Mouse (Mus musculus): ENCODE measurements around the gene Dscaml1. TPM values are rescaled to one million over a fixed set of nuclear protein-coding genes. Genes with fewer than 3 reads are reported as not detected.

The Dscaml1 gene
- polyA plus RNA-seq, 1 experiment from 2014 or later: 0.06 TPM

DNA sequence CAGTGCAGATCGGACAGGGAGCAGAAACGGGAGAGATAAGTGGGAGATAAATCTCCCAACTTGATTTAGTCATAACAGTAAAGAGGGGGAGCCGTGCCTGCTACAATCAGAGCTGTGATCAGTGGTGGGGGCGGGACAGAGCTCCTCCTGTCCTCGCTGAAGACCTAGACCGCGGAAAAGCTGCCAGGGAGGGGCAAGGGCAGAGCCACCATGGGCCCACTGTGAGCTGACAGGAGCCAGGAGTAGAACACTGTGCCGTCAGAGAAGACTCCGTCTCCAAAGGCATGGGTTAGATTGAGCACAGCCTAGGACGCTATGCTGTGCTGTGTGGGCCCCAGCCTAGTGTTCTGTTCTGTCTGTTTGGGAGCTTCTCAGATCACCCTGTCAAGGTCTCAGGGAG is 72.8 kb downstream of the Dscaml1 start:
- Histone ChIP-seq H3K4me2 (replicated peaks; ENCODE audit: low read depth, low read length) (no peak overlapping the region), H3K27me3 (ENCODE audit: control insufficient read depth, insufficient read depth, low read length) (no peaks in the 10 kb centered on the region), H3K9ac (replicated peaks; ENCODE audit: low read depth, low read length) (no peak overlapping the region), H3K36me3 (ENCODE audit: control insufficient read depth, insufficient read depth, low read length) (no peaks in the 10 kb centered on the region), H3K4me3 (ENCODE audit: low read depth, low read length) (no peak overlapping the region), H3K27ac (ENCODE audit: low read length) (peak overlapping the region; percentile 69), H3K9me3 (ENCODE audit: control insufficient read depth, low read depth, low read length) (no peaks in the 10 kb centered on the region), H3K4me1 (ENCODE audit: control insufficient read depth, insufficient read depth, low read length) (peaks cover 8% of the 10 kb centered on the region; the same call in 1 of the 2 replicates)
- no peak for ATAC-seq (ENCODE audit: insufficient number of reproducible peaks, insufficient read depth, low FRiP score, low read depth)
- WGBS: 19% methylated on average over 10 of the region's 10 CpGs

DNA sequence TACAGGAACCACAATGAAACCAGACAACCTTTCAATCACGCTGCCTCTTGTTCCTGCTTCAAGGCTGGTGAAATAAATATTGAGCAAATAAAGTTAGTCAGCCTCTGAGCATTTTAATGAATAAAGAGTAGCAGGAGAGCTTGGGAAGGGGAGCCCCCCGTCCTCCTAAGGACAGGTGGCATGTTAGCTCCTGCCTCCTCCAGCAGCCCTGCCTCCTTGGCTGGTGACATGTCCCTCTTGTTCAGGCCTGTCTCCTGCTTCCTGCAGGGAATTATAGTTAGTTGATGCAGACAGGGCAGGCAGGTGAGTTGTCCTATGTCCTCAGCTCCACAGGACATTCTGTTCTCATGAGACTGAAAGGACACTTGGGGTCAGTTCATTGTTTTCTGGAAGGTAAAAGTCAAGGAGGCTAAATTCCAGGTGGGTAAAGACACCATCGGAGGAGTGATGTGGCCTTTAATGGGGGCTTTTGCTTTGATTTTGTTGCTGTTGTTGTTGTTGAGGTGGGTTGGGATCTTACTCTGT is 73.7 kb downstream of the Dscaml1 start:
- H3K9me3 ChIP-seq (ENCODE audit: control insufficient read depth, low read depth, low read length): no peaks in the 10 kb centered on the region
- no peak overlapping the region for H3K9ac ChIP-seq (replicated peaks; ENCODE audit: low read depth, low read length)
- H3K4me2 ChIP-seq (replicated peaks; ENCODE audit: low read depth, low read length): no peak overlapping the region
- WGBS: 70% methylated on average over 3 of the region's 3 CpGs
- no peak overlapping the region for H3K4me3 ChIP-seq (ENCODE audit: low read depth, low read length)
- H3K36me3 ChIP-seq (ENCODE audit: control insufficient read depth, insufficient read depth, low read length): no peaks in the 10 kb centered on the region
- H3K27ac ChIP-seq (ENCODE audit: low read length): peak overlapping the region; percentile 69; the same call in 1 of the 2 replicates
- peaks cover 8% of the 10 kb centered on the region for H3K4me1 ChIP-seq (ENCODE audit: control insufficient read depth, insufficient read depth, low read length)
- H3K27me3 ChIP-seq (ENCODE audit: control insufficient read depth, insufficient read depth, low read length): no peaks in the 10 kb centered on the region
- ATAC-seq (ENCODE audit: insufficient number of reproducible peaks, insufficient read depth, low FRiP score, low read depth): no peak; the same call in 1 of the 2 replicates

DNA sequence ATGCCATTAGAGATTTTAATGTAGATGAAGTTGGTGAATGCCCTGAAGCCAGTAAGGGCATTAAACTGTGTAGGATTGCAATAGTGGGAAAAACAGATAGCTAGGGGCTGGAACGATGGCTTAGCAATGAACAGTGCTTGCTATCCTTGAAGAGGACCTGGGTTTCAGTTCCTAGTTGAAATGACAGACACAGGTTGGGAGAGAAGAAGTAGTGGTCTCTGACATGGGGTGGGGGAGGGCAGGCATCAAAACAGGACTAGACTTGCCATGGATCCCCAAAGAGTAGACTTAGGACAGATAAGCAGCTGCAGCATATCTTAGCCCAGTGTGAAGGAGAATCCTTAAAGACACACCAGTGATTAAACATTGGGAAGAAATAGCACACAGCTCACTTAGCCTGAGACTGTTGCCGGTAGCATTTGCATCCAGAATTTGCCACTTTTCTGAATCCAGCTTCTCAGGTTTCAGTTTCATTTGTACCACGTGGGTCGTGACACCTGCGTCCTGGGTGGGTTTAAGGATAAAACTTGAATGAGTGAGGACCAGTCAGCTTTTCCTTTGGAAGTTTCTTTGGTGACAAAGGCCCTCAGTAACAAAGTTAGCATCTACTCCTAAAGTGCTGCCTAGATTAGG is 75.0 kb downstream of the Dscaml1 start:
- Histone ChIP-seq H3K9me3 (ENCODE audit: control insufficient read depth, low read depth, low read length) (no peaks in the 10 kb centered on the region), H3K4me3 (ENCODE audit: low read depth, low read length) (no peak overlapping the region), H3K9ac (replicated peaks; ENCODE audit: low read depth, low read length) (no peak overlapping the region), H3K27me3 (ENCODE audit: control insufficient read depth, insufficient read depth, low read length) (no peaks in the 10 kb centered on the region), H3K36me3 (ENCODE audit: control insufficient read depth, insufficient read depth, low read length) (no peaks in the 10 kb centered on the region), H3K4me1 (ENCODE audit: control insufficient read depth, insufficient read depth, low read length) (peaks cover 17% of the 10 kb centered on the region), H3K27ac (ENCODE audit: low read length) (no peak overlapping the region; the same call in 1 of the 2 replicates), H3K4me2 (replicated peaks; ENCODE audit: low read depth, low read length) (no peak overlapping the region)
- WGBS: 57% methylated on average over 5 of the region's 5 CpGs
- no peak for ATAC-seq (ENCODE audit: insufficient number of reproducible peaks, insufficient read depth, low FRiP score, low read depth)

DNA sequence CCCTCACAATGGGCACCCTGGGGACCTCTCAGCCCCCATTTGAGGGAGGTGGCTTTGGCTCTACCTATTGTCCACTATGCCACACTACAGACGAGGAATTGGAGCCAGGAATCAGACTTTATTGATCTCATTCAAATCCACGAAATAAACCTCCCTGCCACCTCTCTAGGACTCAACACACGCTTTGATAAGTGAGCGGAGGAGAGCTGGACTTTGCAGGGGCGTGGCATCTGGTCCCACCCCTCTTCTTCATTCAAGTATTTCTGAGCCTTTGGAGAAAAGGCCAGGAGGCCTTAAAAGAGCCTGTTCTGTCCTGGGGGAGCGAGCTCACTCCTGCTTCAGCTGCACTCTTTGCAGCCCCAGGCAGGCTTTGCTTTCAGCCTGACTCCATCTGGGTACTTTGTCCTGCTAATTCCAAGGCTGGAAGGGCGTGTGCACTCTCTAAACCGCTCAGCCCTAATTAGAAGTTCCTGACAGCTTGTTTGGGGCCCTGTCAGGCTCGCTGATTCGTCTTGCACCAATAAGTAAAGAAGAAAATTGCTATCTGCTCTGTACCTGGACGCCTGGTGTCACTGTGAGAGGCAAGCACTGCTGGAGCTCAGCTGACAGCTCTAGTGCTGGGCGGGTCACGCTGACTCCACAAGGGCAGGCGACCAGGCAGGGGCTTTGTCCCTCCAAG is 75.7 kb downstream of the Dscaml1 start:
- 23% methylated on average over 14 of the region's 14 CpGs for WGBS
- H3K9me3 ChIP-seq (ENCODE audit: control insufficient read depth, low read depth, low read length): no peaks in the 10 kb centered on the region
- no peak overlapping the region for H3K9ac ChIP-seq (replicated peaks; ENCODE audit: low read depth, low read length)
- no peaks in the 10 kb centered on the region for H3K36me3 ChIP-seq (ENCODE audit: control insufficient read depth, insufficient read depth, low read length)
- no peaks in the 10 kb centered on the region for H3K27me3 ChIP-seq (ENCODE audit: control insufficient read depth, insufficient read depth, low read length)
- H3K4me3 ChIP-seq (ENCODE audit: low read depth, low read length): no peak overlapping the region
- H3K4me2 ChIP-seq (replicated peaks; ENCODE audit: low read depth, low read length): no peak overlapping the region
- ATAC-seq (ENCODE audit: insufficient number of reproducible peaks, insufficient read depth, low FRiP score, low read depth): no peak
- peak overlapping the region; percentile 11; the same call in 1 of the 2 replicates for H3K27ac ChIP-seq (ENCODE audit: low read length)
- H3K4me1 ChIP-seq (ENCODE audit: control insufficient read depth, insufficient read depth, low read length): peaks cover 17% of the 10 kb centered on the region

DNA sequence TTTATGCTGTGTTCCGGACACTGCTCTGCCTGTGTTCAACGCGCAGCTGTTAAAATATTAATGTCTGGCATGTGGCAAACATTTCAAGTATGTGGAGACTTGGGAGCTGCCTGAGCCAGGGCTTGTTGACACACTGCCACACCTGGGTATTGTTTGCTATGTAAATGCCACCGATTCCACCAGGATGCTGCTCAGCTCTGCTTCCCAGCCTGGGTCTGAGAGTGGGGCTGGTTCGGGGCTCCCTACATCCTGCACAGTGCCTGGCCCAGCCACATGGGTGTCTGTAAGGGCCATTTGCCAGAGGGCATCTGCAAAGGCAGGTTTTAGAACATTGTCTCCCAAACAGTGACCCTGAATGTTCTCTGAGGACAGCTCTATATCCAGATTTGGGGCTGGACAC is 78.5 kb downstream of the Dscaml1 start:
- Histone ChIP-seq H3K4me3 (ENCODE audit: low read depth, low read length) (no peak overlapping the region), H3K36me3 (ENCODE audit: control insufficient read depth, insufficient read depth, low read length) (no peaks in the 10 kb centered on the region), H3K27me3 (ENCODE audit: control insufficient read depth, insufficient read depth, low read length) (no peaks in the 10 kb centered on the region), H3K9me3 (ENCODE audit: control insufficient read depth, low read depth, low read length) (no peaks in the 10 kb centered on the region), H3K4me1 (ENCODE audit: control insufficient read depth, insufficient read depth, low read length) (peaks cover 17% of the 10 kb centered on the region), H3K27ac (ENCODE audit: low read length) (peak overlapping the region; percentile 63; the same call in 1 of the 2 replicates), H3K9ac (replicated peaks; ENCODE audit: low read depth, low read length) (no peak overlapping the region), H3K4me2 (replicated peaks; ENCODE audit: low read depth, low read length) (no peak overlapping the region)
- 27% methylated on average over 5 of the region's 5 CpGs for WGBS
- ATAC-seq (ENCODE audit: insufficient number of reproducible peaks, insufficient read depth, low FRiP score, low read depth): peak; percentile 67

DNA sequence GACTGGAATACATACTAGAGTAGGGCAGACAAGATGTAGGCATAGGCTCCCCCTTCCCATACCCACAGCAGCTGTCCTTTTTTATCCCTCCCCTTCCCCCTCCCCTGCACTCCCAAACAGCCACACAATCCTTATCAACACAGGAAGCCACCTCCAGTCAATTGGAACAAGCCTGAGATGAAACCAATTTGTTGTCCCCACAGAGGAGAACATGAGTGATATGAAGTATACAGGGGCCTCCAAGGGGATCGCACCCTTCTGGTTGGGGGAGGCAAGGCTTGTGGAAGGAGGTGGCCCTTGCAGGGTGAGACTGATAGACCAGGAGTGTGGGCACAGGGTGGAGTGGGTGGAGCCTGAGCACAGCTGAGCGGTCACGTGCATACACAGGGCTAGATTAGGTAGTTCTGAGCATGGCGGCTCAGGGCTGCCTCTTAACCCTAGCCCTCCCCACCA is 79.1 kb downstream of the Dscaml1 start:
- H3K9ac ChIP-seq (replicated peaks; ENCODE audit: low read depth, low read length): no peak overlapping the region
- H3K27ac ChIP-seq (ENCODE audit: low read length): no peak overlapping the region
- no peaks in the 10 kb centered on the region for H3K9me3 ChIP-seq (ENCODE audit: control insufficient read depth, low read depth, low read length)
- no peaks in the 10 kb centered on the region for H3K27me3 ChIP-seq (ENCODE audit: control insufficient read depth, insufficient read depth, low read length)
- 44% methylated on average over 4 of the region's 4 CpGs for WGBS
- no peak overlapping the region for H3K4me2 ChIP-seq (replicated peaks; ENCODE audit: low read depth, low read length)
- peaks cover 17% of the 10 kb centered on the region for H3K4me1 ChIP-seq (ENCODE audit: control insufficient read depth, insufficient read depth, low read length)
- H3K36me3 ChIP-seq (ENCODE audit: control insufficient read depth, insufficient read depth, low read length): no peaks in the 10 kb centered on the region
- ATAC-seq (ENCODE audit: insufficient number of reproducible peaks, insufficient read depth, low FRiP score, low read depth): peak; percentile 77
- H3K4me3 ChIP-seq (ENCODE audit: low read depth, low read length): no peak overlapping the region

DNA sequence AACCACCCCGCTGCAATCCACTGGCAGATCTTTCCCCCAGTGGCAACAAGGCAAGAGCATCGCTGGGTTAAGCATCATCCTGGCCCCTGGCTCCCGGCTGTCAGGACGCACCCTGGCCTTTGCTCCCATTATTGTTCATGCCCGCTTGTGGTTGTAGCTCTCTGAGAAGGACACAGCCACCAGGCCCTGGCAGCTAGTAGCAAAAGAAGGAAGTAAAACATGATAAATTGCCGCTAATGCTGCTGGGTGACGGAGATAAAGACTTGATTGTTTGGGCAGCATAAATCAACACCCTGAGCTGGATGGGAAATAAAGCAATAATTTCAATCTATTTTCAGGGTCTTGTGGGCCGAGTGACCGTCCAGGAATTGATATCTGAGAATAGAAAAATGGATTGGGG is 81.1 kb downstream of the Dscaml1 start:
- no peak overlapping the region for H3K4me2 ChIP-seq (replicated peaks; ENCODE audit: low read depth, low read length)
- no peaks in the 10 kb centered on the region for H3K27me3 ChIP-seq (ENCODE audit: control insufficient read depth, insufficient read depth, low read length)
- no peak overlapping the region for H3K4me3 ChIP-seq (ENCODE audit: low read depth, low read length)
- no peak for ATAC-seq (ENCODE audit: insufficient number of reproducible peaks, insufficient read depth, low FRiP score, low read depth)
- H3K27ac ChIP-seq (ENCODE audit: low read length): no peak overlapping the region
- peaks cover 13% of the 10 kb centered on the region for H3K4me1 ChIP-seq (ENCODE audit: control insufficient read depth, insufficient read depth, low read length)
- H3K36me3 ChIP-seq (ENCODE audit: control insufficient read depth, insufficient read depth, low read length): no peaks in the 10 kb centered on the region
- no peak overlapping the region for H3K9ac ChIP-seq (replicated peaks; ENCODE audit: low read depth, low read length)
- H3K9me3 ChIP-seq (ENCODE audit: control insufficient read depth, low read depth, low read length): no peaks in the 10 kb centered on the region
- WGBS: 49% methylated on average over 9 of the region's 9 CpGs

DNA sequence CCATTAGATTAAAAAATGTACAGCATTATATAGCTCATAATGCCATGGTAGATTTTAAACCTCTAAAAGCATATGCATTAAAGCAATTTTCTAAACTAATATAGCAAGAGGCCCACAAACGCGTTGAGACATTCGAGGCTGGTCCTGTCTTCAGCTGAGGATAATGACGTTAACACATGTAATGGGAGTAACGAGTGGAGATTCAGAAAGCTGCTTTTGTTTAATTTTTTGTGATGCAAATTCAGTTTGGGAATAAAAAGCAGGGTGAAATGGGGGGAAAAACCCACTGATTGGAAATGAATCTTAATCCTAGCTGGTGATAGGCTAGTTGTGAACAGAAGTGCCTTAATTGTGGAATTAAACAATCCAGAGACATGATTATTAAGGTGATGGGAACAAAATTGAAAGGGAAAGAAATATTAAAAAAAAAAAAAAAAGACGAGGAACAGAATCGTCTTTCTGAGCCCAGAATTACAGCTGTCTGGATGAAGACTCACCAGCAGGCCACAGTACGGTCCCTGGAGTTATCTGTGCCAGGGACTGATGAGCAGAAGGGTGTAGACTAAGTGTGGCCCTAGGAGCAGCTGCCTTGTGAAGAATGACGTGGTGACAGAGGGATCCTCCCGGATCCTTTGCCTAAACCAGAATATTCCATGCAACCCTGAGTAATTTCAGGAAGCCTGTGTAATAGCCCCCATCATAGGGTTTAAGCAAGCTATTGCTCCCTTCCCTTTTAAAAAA is 84.5 kb downstream of the Dscaml1 start:
- WGBS: 75% methylated on average over 10 of the region's 10 CpGs
- H3K4me3 ChIP-seq (ENCODE audit: low read depth, low read length): no peak overlapping the region
- peaks cover 4% of the 10 kb centered on the region; the same call in 1 of the 2 replicates for H3K4me1 ChIP-seq (ENCODE audit: control insufficient read depth, insufficient read depth, low read length)
- H3K27ac ChIP-seq (ENCODE audit: low read length): no peak overlapping the region
- H3K36me3 ChIP-seq (ENCODE audit: control insufficient read depth, insufficient read depth, low read length): no peaks in the 10 kb centered on the region
- H3K4me2 ChIP-seq (replicated peaks; ENCODE audit: low read depth, low read length): no peak overlapping the region
- H3K27me3 ChIP-seq (ENCODE audit: control insufficient read depth, insufficient read depth, low read length): no peaks in the 10 kb centered on the region
- H3K9ac ChIP-seq (replicated peaks; ENCODE audit: low read depth, low read length): no peak overlapping the region
- ATAC-seq (ENCODE audit: insufficient number of reproducible peaks, insufficient read depth, low FRiP score, low read depth): no peak
- H3K9me3 ChIP-seq (ENCODE audit: control insufficient read depth, low read depth, low read length): no peaks in the 10 kb centered on the region

Measured in stomach, embryonic 14.5 days (tissue).